Mouse (Mus musculus) liver, adult 2 months (tissue): ENCODE measurements around the gene Rbp3.

Experiments used
- CTCF ChIP-seq: fragments of 200-500 bp; IDR thresholded peaks from 2 replicates; pipeline ENCODE4 v1.5.1; 2011; ENCODE audit warnings: low read depth, low read length, control low read depth
- POLR2A ChIP-seq: fragments of 200-500 bp; IDR thresholded peaks from 2 replicates; pipeline ENCODE4 v1.6.1; 2011; ENCODE audit warnings: low read length, control low read depth; ENCODE audit not compliant: insufficient read depth; ENCODE audit errors: extremely low read depth

DNA sequence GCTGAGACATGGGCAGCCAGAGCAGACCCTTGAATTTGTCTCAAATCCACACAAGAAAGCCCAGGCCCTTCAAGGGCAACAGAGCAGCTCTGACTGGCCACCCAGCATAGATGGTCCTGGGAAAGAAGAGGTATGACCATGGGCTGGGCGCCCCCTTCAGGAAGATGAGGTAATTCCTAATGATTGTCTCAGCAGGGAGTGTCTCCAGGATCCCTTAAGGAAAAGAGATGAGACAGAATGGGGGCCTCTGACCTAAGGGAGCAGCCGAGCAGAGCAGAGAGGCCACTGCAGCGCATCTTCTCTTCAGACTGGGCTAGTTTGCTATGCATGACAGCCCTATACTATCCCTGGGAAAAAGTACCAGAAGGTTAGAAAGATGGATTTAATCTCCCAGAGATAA lies 40.1 kb upstream of the Rbp3 start:
- TF ChIP-seq CTCF (peak; percentile 56), POLR2A (no peak)
